Mouse (Mus musculus) R1 (cell line): Measurements from ENCODE around the gene Caprin2.

Experiments used
- DNase-seq: peaks from one replicate; pipeline ENCODE4 v3.0.0-alpha.2; 2018; ENCODE audit warnings: low read depth, low spot score

Gene Caprin2

GRCm38 (mm10) chr6:148841760-148842159, 54.3 kb downstream of the Caprin2 start:
- no peak for DNase-seq

DNA sequence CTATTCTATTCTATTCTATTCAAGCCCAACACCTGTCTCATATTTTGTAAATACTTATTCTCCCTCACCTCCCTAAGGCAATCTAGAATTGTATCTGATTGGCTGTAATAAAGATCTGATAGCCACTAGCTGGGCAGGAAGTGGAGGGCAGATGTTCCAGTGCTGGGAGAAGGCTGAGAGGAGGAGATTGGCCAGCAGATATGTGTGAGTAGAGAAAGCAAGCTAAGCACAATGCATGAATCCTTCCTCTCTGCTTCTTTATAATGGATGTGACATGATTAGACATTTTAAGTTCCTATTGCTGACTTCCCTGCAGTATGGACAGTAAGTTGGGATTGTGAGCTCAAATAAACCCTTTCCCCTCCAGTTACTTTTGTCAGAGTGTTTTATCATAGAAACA, 57.6 kb downstream of the Caprin2 start:
- no peak for DNase-seq

GRCm38 (mm10) chr6:148831728-148832121, 64.3 kb downstream of the Caprin2 start:
- no peak for DNase-seq

- peak; percentile 98 for DNase-seq
Observed at GRCm38 (mm10) chr6:148830748-148831727, 65.0 kb downstream of the Caprin2 start, which contains the start of gene Ipo8. Ipo8 (minus strand) TSS chr6:148831467.

- no peak for DNase-seq
Observed at GRCm38 (mm10) chr6:148830355-148830747, 65.7 kb downstream of the Caprin2 start.

GRCm38 (mm10) chr6:148826119-148826518, 69.9 kb downstream of the Caprin2 start:
- peak; percentile 20 for DNase-seq

GRCm38 (mm10) chr6:148818624-148819343, 77.3 kb downstream of the Caprin2 start:
- DNase-seq, result no peak

DNA sequence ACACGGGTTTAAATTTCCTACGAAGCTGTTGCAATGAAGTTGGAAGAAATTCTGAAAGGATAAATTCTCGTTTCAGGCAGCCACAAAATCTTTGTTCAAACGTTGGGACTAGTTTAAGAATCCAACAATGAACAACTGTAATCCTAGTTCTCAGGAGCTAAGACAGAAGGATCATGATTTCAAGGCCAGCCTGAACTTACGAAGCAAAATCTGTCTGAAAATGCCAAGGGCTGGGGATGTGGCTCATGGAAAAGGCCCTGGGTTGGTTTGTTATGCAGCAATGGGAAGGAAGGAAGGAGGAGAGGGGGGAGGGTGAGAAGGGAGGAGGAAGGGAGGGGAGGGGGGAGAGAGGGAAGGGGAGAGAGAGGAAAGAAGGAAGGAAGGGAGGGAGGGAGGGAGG, 79.3 kb downstream of the Caprin2 start:
- DNase-seq, result no peak

- DNase-seq, result no peak
Observed at GRCm38 (mm10) chr6:148811117-148811516, 84.9 kb downstream of the Caprin2 start.

DNA sequence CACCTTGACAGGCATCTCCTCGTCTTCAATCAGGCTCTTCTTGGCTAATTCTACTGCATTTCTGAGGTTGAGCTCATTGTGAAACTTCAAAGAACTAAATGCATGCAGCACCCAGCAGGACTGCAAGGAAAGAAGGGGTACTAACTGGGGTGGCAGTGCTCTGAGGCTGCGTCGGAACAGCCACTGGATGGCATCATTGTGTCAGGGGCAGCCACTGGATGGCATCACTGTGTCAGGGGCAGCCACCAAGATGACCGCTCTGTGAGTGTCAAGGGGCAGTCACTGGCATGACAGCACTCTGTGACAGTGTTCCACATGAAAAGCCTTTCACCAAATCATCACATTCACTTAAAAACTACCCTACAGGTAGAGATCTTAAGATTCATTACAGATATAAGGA, 96.3 kb downstream of the Caprin2 start:
- no peak for DNase-seq

DNA sequence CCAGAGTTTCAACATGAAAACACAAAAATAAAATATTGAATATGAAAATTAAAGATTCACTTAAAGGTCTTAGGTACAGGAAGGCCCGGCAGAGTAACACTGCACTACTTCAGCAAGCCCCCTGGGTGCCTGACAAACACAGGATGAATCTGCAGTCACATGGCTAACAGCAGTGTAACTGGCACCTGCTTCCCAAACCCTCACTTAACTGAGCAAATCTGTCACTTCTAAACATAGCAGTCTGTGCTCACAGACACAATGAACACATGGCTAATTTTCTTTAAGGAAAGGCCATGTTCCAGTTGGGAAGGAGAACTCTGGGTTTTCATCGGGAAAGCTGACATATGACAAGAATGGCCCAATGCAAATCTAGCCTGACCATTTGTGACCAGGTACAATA, 100.9 kb downstream of the Caprin2 start:
- DNase-seq, result no peak
